Mouse (Mus musculus): ENCODE results near the gene Nek10. TPM values are rescaled to one million over a fixed set of nuclear protein-coding genes. Genes with fewer than 3 reads are reported as not detected.

Gene Nek10
- polyA plus RNA-seq, 2 experiments, result 0.04 to 0.08 TPM

- Histone ChIP-seq H3K36me3 (ENCODE audit: control insufficient read depth, insufficient read depth, low read length) (no peaks in the 10 kb centered on the region), H3K9ac (ENCODE audit: low read depth, low read length, severe bottlenecking) (no peak overlapping the region), H3K9me3 (ENCODE audit: control insufficient read depth, low read length) (no peaks in the 10 kb centered on the region), H3K4me2 (replicated peaks; ENCODE audit: low read depth, low read length, severe bottlenecking) (no peak overlapping the region), H3K4me3 (replicated peaks; ENCODE audit: low read length) (no peak overlapping the region), H3K4me1 (ENCODE audit: control insufficient read depth, insufficient read depth, low read length) (no peaks in the 10 kb centered on the region), H3K27me3 (ENCODE audit: control insufficient read depth, insufficient read depth, low read length) (no peaks in the 10 kb centered on the region), H3K27ac (replicated peaks; ENCODE audit: low read depth, low read length) (no peak overlapping the region)
- TF ChIP-seq POLR2A (IDR thresholded peaks at IDR 0.05; ENCODE audit: borderline replicate concordance, extremely low read depth, insufficient read depth, insufficient read length), result no peak
- WGBS, result 85% methylated on average over 2 of the region's 2 CpGs
- DNase-seq (ENCODE audit: low spot score) (no peak), ATAC-seq (ENCODE audit: low FRiP score, low read depth) (no peak)
Observed at GRCm38 (mm10) chr14:14870059-14870458, 66.8 kb downstream of the Nek10 start.

DNA sequence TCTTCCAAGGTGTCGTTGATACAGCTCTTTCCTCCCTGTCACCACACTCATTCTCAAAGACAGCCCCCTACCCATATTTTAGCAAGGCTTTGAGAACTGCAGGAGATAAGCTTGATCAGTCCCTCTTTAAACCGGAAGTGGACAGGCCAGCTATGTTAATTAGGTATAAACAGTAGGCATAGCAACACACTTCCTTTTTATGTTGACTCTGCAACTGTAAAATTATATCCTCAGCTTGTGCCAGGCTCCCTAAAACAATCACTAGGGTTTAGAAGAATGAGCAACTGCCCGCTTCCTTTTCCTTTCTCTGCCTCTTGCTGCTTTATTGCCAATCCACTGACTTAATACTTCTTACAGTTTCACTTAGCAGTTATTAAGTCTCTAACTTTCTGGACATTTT lies 67.2 kb downstream of the Nek10 start:
- Histone ChIP-seq H3K4me3 (replicated peaks; ENCODE audit: low read length) (no peak overlapping the region), H3K4me1 (ENCODE audit: control insufficient read depth, insufficient read depth, low read length) (no peaks in the 10 kb centered on the region), H3K27ac (replicated peaks; ENCODE audit: low read depth, low read length) (no peak overlapping the region), H3K9me3 (ENCODE audit: control insufficient read depth, low read length) (no peaks in the 10 kb centered on the region), H3K9ac (ENCODE audit: low read depth, low read length, severe bottlenecking) (no peak overlapping the region), H3K4me2 (replicated peaks; ENCODE audit: low read depth, low read length, severe bottlenecking) (no peak overlapping the region), H3K36me3 (ENCODE audit: control insufficient read depth, insufficient read depth, low read length) (no peaks in the 10 kb centered on the region), H3K27me3 (ENCODE audit: control insufficient read depth, insufficient read depth, low read length) (no peaks in the 10 kb centered on the region)
- TF ChIP-seq POLR2A (IDR thresholded peaks at IDR 0.05; ENCODE audit: borderline replicate concordance, extremely low read depth, insufficient read depth, insufficient read length), result no peak
- WGBS, result 59% methylated on average over 3 of the region's 3 CpGs
- DNase-seq (ENCODE audit: low spot score) (no peak), ATAC-seq (ENCODE audit: low FRiP score, low read depth) (no peak)

- ATAC-seq (ENCODE audit: low FRiP score, low read depth) (no peak), DNase-seq (ENCODE audit: low spot score) (no peak)
- Histone ChIP-seq H3K27me3 (ENCODE audit: control insufficient read depth, insufficient read depth, low read length) (no peaks in the 10 kb centered on the region), H3K9ac (ENCODE audit: low read depth, low read length, severe bottlenecking) (no peak overlapping the region), H3K36me3 (ENCODE audit: control insufficient read depth, insufficient read depth, low read length) (no peaks in the 10 kb centered on the region), H3K9me3 (ENCODE audit: control insufficient read depth, low read length) (no peaks in the 10 kb centered on the region), H3K4me2 (replicated peaks; ENCODE audit: low read depth, low read length, severe bottlenecking) (no peak overlapping the region), H3K4me1 (ENCODE audit: control insufficient read depth, insufficient read depth, low read length) (no peaks in the 10 kb centered on the region), H3K27ac (replicated peaks; ENCODE audit: low read depth, low read length) (no peak overlapping the region), H3K4me3 (replicated peaks; ENCODE audit: low read length) (no peak overlapping the region)
- WGBS, result 81% methylated on average over 1 of the region's 1 CpGs
- TF ChIP-seq POLR2A (IDR thresholded peaks at IDR 0.05; ENCODE audit: borderline replicate concordance, extremely low read depth, insufficient read depth, insufficient read length), result no peak
Observed at GRCm38 (mm10) chr14:14871121-14871520, 67.9 kb downstream of the Nek10 start.

- Histone ChIP-seq H3K4me1 (ENCODE audit: control insufficient read depth, insufficient read depth, low read length) (no peaks in the 10 kb centered on the region), H3K4me3 (replicated peaks; ENCODE audit: low read length) (no peak overlapping the region), H3K36me3 (ENCODE audit: control insufficient read depth, insufficient read depth, low read length) (no peaks in the 10 kb centered on the region), H3K4me2 (replicated peaks; ENCODE audit: low read depth, low read length, severe bottlenecking) (no peak overlapping the region), H3K9ac (ENCODE audit: low read depth, low read length, severe bottlenecking) (no peak overlapping the region), H3K27me3 (ENCODE audit: control insufficient read depth, insufficient read depth, low read length) (no peaks in the 10 kb centered on the region), H3K27ac (replicated peaks; ENCODE audit: low read depth, low read length) (no peak overlapping the region), H3K9me3 (ENCODE audit: control insufficient read depth, low read length) (no peaks in the 10 kb centered on the region)
- no peak for DNase-seq (ENCODE audit: low spot score)
- TF ChIP-seq POLR2A (IDR thresholded peaks at IDR 0.05; ENCODE audit: borderline replicate concordance, extremely low read depth, insufficient read depth, insufficient read length), result no peak
- no peak for ATAC-seq (ENCODE audit: low FRiP score, low read depth)
- 70% methylated on average over 4 of the region's 4 CpGs for WGBS
Observed at GRCm38 (mm10) chr14:14871700-14872099, 68.5 kb downstream of the Nek10 start.

DNA sequence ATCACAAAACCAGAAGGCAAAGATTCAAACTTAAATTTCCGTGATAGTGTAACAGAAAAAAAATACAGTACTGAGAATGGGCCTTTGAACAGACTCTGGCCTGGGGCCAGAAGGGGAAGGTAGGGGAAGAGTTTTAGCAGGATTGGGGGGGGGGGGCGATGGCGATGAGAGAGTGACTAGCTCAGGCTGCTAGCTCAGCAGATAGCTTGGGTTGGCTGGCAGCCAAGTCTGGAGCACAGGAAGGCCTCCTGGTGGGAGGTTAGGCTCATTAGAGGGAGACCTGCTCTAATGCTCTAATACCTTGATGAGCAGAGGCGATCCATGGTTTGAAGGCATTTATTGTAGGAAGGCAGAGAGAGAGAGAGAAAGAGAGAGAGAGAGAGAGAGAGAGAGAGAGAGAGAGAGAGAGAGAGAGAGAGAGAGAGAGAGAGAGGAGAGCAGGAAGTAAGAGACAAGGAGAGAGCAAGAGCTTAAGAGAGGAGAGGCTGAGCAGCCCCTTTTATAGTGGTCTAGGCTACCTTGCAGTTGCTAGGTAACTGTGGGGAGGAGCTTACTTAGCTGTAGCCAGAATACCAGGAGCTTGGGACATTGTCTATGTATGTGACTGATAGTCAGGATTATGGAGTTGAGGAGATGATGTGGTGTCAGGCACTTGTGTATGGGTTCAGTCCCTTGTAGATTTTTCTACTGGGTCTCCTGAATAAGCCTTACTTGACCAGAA lies 90.9 kb downstream of the Nek10 start:
- Histone ChIP-seq H3K4me3 (replicated peaks; ENCODE audit: low read length) (no peak overlapping the region), H3K4me2 (replicated peaks; ENCODE audit: low read depth, low read length, severe bottlenecking) (no peak overlapping the region), H3K27me3 (ENCODE audit: control insufficient read depth, insufficient read depth, low read length) (no peaks in the 10 kb centered on the region), H3K27ac (replicated peaks; ENCODE audit: low read depth, low read length) (no peak overlapping the region), H3K4me1 (ENCODE audit: control insufficient read depth, insufficient read depth, low read length) (no peaks in the 10 kb centered on the region), H3K9ac (ENCODE audit: low read depth, low read length, severe bottlenecking) (no peak overlapping the region), H3K36me3 (ENCODE audit: control insufficient read depth, insufficient read depth, low read length) (no peaks in the 10 kb centered on the region), H3K9me3 (ENCODE audit: control insufficient read depth, low read length) (no peaks in the 10 kb centered on the region)
- peak; percentile 28 for DNase-seq (ENCODE audit: low spot score)
- peak; percentile 53; the same call in 1 of the 2 replicates for ATAC-seq (ENCODE audit: low FRiP score, low read depth)
- WGBS, result 11% methylated on average over 2 of the region's 4 CpGs
- no peak for TF ChIP-seq POLR2A (IDR thresholded peaks at IDR 0.05; ENCODE audit: borderline replicate concordance, extremely low read depth, insufficient read depth, insufficient read length)
